Mouse (Mus musculus): ENCODE data around the gene Pianp. TPM values are rescaled to one million over a fixed set of nuclear protein-coding genes. Genes with fewer than 3 reads are reported as not detected.

The Pianp gene
- polyA plus RNA-seq, 1 experiment from 2014 or later = 67.4 TPM

- Histone ChIP-seq H3K27me3 (replicated peaks; ENCODE audit: control insufficient read depth, insufficient read depth, low read length) (no peaks in the 10 kb centered on the region), H3K9me3 (ENCODE audit: control insufficient read depth, low read length) (no peaks in the 10 kb centered on the region), H3K9ac (ENCODE audit: low read depth, low read length) (peak overlapping the region; percentile 89), H3K4me1 (ENCODE audit: control insufficient read depth, insufficient read depth, low read depth, low read length) (peaks cover 14% of the 10 kb centered on the region), H3K4me3 (ENCODE audit: low read length) (peak overlapping the region; percentile 58), H3K4me2 (ENCODE audit: low read length) (peak overlapping the region; percentile 96), H3K27ac (ENCODE audit: low read depth, low read length) (peak overlapping the region; percentile 92), H3K36me3 (ENCODE audit: control insufficient read depth, insufficient read depth, low read length) (peaks cover 2% of the 10 kb centered on the region; the same call in 1 of the 2 replicates)
- 14% methylated on average over 15 of the region's 15 CpGs for whole genome bisulfite sequencing
- ATAC-seq = 0 out of 2 replicates have a peak, but pooled peaks have one; percentile 1
These were observed 30.7 kb upstream of the Pianp start for GRCm38 (mm10) chr6:124965747-124966146.

GRCm38 (mm10) chr6:124966466-124967118 is 29.9 kb upstream of the Pianp start:
- ATAC-seq = no peak
- WGBS = 97% methylated on average over 7 of the region's 7 CpGs
- H3K36me3 ChIP-seq (ENCODE audit: control insufficient read depth, insufficient read depth, low read length) = no peaks in the 10 kb centered on the region; the same call in 1 of the 2 replicates
- H3K9me3 ChIP-seq (ENCODE audit: control insufficient read depth, low read length) = no peaks in the 10 kb centered on the region
- H3K4me3 ChIP-seq (ENCODE audit: low read length) = peak overlapping the region; percentile 58; the same call in 1 of the 2 replicates
- H3K4me1 ChIP-seq (ENCODE audit: control insufficient read depth, insufficient read depth, low read depth, low read length) = peaks cover 14% of the 10 kb centered on the region
- H3K27me3 ChIP-seq (replicated peaks; ENCODE audit: control insufficient read depth, insufficient read depth, low read length) = no peaks in the 10 kb centered on the region
- peak overlapping the region; percentile 96 for H3K4me2 ChIP-seq (ENCODE audit: low read length)
- no peak overlapping the region for H3K9ac ChIP-seq (ENCODE audit: low read depth, low read length)
- no peak overlapping the region for H3K27ac ChIP-seq (ENCODE audit: low read depth, low read length)

- no peaks in the 10 kb centered on the region for H3K27me3 ChIP-seq (replicated peaks; ENCODE audit: control insufficient read depth, insufficient read depth, low read length)
- no peak overlapping the region for H3K4me3 ChIP-seq (ENCODE audit: low read length)
- H3K27ac ChIP-seq (ENCODE audit: low read depth, low read length) = no peak overlapping the region
- no peak overlapping the region for H3K4me2 ChIP-seq (ENCODE audit: low read length)
- no peak for ATAC-seq
- H3K9ac ChIP-seq (ENCODE audit: low read depth, low read length) = no peak overlapping the region
- no peaks in the 10 kb centered on the region for H3K9me3 ChIP-seq (ENCODE audit: control insufficient read depth, low read length)
- WGBS = 74% methylated on average over 4 of the region's 4 CpGs
- H3K36me3 ChIP-seq (ENCODE audit: control insufficient read depth, insufficient read depth, low read length) = no peaks in the 10 kb centered on the region
- peaks cover 14% of the 10 kb centered on the region for H3K4me1 ChIP-seq (ENCODE audit: control insufficient read depth, insufficient read depth, low read depth, low read length)
These were observed 28.7 kb upstream of the Pianp start for GRCm38 (mm10) chr6:124967766-124968165.

DNA sequence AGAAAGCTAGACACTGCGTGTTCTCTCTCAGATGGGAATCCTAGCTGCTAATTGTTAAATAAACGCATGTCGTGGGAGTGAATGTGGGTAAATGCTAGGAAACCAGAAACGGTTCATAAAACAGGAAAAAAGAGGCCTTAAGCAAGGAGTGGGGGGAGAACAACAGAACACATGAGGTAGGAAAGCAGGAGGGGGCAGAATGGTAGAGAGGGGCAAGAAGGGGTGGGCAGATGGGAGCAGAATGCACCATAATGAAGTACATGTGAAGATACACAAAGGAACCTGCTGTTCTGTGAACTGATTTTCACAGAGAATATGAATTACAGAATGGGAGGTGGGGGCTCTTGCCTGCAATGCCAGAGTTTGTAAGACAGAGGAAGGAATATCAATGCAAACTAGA is 4.3 kb upstream of the Pianp start:
- Histone ChIP-seq H3K27ac (ENCODE audit: low read depth, low read length) (no peak overlapping the region; the same call in 1 of the 2 replicates), H3K4me3 (ENCODE audit: low read length) (no peak overlapping the region), H3K4me2 (ENCODE audit: low read length) (no peak overlapping the region), H3K9ac (ENCODE audit: low read depth, low read length) (no peak overlapping the region), H3K27me3 (replicated peaks; ENCODE audit: control insufficient read depth, insufficient read depth, low read length) (no peaks in the 10 kb centered on the region), H3K36me3 (ENCODE audit: control insufficient read depth, insufficient read depth, low read length) (no peaks in the 10 kb centered on the region), H3K9me3 (ENCODE audit: control insufficient read depth, low read length) (peaks cover 4% of the 10 kb centered on the region; the same call in 1 of the 2 replicates), H3K4me1 (ENCODE audit: control insufficient read depth, insufficient read depth, low read depth, low read length) (peaks cover 4% of the 10 kb centered on the region)
- no peak for ATAC-seq
- 64% methylated on average over 4 of the region's 4 CpGs for WGBS

GRCm38 (mm10) chr6:124993365-124993764 is 3.1 kb upstream of the Pianp start:
- Histone ChIP-seq H3K9me3 (ENCODE audit: control insufficient read depth, low read length) (peaks cover 4% of the 10 kb centered on the region; the same call in 1 of the 2 replicates), H3K4me3 (ENCODE audit: low read length) (no peak overlapping the region), H3K4me2 (ENCODE audit: low read length) (no peak overlapping the region), H3K36me3 (ENCODE audit: control insufficient read depth, insufficient read depth, low read length) (no peaks in the 10 kb centered on the region), H3K27ac (ENCODE audit: low read depth, low read length) (no peak overlapping the region), H3K9ac (ENCODE audit: low read depth, low read length) (no peak overlapping the region), H3K4me1 (ENCODE audit: control insufficient read depth, insufficient read depth, low read depth, low read length) (peaks cover 10% of the 10 kb centered on the region), H3K27me3 (replicated peaks; ENCODE audit: control insufficient read depth, insufficient read depth, low read length) (no peaks in the 10 kb centered on the region)
- 83% methylated on average over 9 of the region's 9 CpGs for WGBS
- ATAC-seq = no peak

DNA sequence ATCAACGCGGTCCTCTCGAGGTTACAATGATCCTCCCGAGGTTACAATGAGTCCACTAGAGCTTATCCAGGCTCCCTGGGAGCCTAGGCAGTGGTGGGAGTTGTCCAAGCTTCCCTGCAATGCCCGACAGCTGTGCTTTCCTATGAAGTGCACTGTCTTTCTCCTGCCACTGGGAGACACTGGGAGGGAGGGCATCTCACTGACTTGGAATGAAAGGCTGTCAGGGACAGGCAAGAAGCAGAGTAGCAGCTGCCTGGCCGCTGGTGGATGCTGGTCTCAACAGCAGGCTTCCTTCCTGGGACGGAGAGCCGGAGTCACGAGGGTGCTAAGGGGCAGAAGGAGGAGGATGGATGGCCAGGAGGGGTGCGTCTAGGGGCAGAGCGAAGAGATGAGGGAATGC is 2.6 kb upstream of the Pianp start:
- peaks cover 4% of the 10 kb centered on the region for H3K27me3 ChIP-seq (replicated peaks; ENCODE audit: control insufficient read depth, insufficient read depth, low read length)
- H3K9me3 ChIP-seq (ENCODE audit: control insufficient read depth, low read length) = peaks cover 4% of the 10 kb centered on the region; the same call in 1 of the 2 replicates
- H3K4me2 ChIP-seq (ENCODE audit: low read length) = peak overlapping the region; percentile 43
- H3K4me3 ChIP-seq (ENCODE audit: low read length) = peak overlapping the region; percentile 28
- peak overlapping the region; percentile 55 for H3K9ac ChIP-seq (ENCODE audit: low read depth, low read length)
- no peak for ATAC-seq
- peaks cover 15% of the 10 kb centered on the region for H3K4me1 ChIP-seq (ENCODE audit: control insufficient read depth, insufficient read depth, low read depth, low read length)
- H3K36me3 ChIP-seq (ENCODE audit: control insufficient read depth, insufficient read depth, low read length) = no peaks in the 10 kb centered on the region
- WGBS = 17% methylated on average over 11 of the region's 11 CpGs
- H3K27ac ChIP-seq (ENCODE audit: low read depth, low read length) = no peak overlapping the region

DNA sequence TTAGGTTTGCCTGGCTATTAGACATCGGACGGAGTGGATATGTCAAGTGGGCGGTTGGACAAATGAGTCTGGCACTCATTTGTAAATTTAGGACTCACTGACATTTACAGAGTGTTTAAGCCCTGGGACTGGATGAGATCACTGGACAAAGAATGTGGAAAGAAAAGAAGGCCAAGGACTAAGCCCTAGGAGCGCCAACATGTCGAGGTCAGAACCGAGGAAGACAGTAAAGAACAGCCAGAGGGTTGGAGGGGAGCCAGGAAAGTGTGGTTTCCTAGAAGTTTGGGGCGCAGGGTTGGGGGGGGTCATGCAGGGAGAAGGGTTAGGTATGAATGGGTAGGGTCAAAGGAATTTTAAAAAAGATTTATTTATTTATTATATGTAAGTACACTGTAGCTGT is 1.2 kb upstream of the Pianp start:
- H3K9ac ChIP-seq (ENCODE audit: low read depth, low read length) = no peak overlapping the region
- no peak for ATAC-seq
- H3K27me3 ChIP-seq (replicated peaks; ENCODE audit: control insufficient read depth, insufficient read depth, low read length) = peaks cover 10% of the 10 kb centered on the region
- no peak overlapping the region for H3K27ac ChIP-seq (ENCODE audit: low read depth, low read length)
- peaks cover 7% of the 10 kb centered on the region for H3K36me3 ChIP-seq (ENCODE audit: control insufficient read depth, insufficient read depth, low read length)
- WGBS = 83% methylated on average over 7 of the region's 7 CpGs
- peaks cover 16% of the 10 kb centered on the region for H3K4me1 ChIP-seq (ENCODE audit: control insufficient read depth, insufficient read depth, low read depth, low read length)
- H3K9me3 ChIP-seq (ENCODE audit: control insufficient read depth, low read length) = no peaks in the 10 kb centered on the region
- no peak overlapping the region for H3K4me2 ChIP-seq (ENCODE audit: low read length)
- H3K4me3 ChIP-seq (ENCODE audit: low read length) = no peak overlapping the region

DNA sequence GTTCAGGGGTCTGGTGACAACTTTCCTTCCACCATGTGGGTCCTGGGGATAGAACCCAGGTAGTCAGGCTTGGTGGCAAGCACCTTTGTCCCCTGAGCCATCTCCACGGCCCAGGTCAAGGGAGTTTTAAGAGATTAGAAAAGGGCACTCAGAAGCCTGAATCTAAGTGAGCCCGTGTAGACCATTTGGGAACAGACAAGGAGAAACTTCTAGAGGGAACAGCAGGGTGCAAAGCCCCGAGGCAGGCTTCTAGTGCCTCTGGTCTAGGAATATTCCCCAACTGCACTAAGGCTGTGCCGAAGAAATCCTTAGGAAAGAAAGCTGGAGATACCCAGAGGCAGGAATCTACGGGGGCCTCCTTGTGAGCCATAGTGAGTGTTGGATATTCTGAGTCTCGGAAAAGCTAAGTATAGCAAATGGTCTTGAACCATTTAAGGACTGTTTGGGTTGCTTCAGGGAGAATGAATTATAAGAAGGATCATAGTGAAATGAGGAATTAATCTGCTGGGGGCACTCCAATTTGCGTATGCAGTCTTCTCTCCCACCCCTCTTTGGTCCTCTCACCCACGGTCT is 577 bp upstream of the Pianp start:
- WGBS = 42% methylated on average over 8 of the region's 8 CpGs
- Histone ChIP-seq H3K4me3 (ENCODE audit: low read length) (peak overlapping the region; percentile 77), H3K9ac (ENCODE audit: low read depth, low read length) (peak overlapping the region; percentile 90), H3K4me1 (ENCODE audit: control insufficient read depth, insufficient read depth, low read depth, low read length) (peaks cover 16% of the 10 kb centered on the region), H3K9me3 (ENCODE audit: control insufficient read depth, low read length) (no peaks in the 10 kb centered on the region), H3K4me2 (ENCODE audit: low read length) (peak overlapping the region; percentile 80), H3K27ac (ENCODE audit: low read depth, low read length) (peak overlapping the region; percentile 87), H3K36me3 (ENCODE audit: control insufficient read depth, insufficient read depth, low read length) (peaks cover 7% of the 10 kb centered on the region), H3K27me3 (replicated peaks; ENCODE audit: control insufficient read depth, insufficient read depth, low read length) (peaks cover 14% of the 10 kb centered on the region)
- no peak for ATAC-seq

- Histone ChIP-seq H3K4me1 (ENCODE audit: control insufficient read depth, insufficient read depth, low read depth, low read length) (peaks cover 16% of the 10 kb centered on the region), H3K27ac (ENCODE audit: low read depth, low read length) (peak overlapping the region; percentile 87; the same call in 1 of the 2 replicates), H3K9ac (ENCODE audit: low read depth, low read length) (peak overlapping the region; percentile 90), H3K4me2 (ENCODE audit: low read length) (peak overlapping the region; percentile 80), H3K36me3 (ENCODE audit: control insufficient read depth, insufficient read depth, low read length) (peaks cover 14% of the 10 kb centered on the region), H3K27me3 (replicated peaks; ENCODE audit: control insufficient read depth, insufficient read depth, low read length) (peaks cover 14% of the 10 kb centered on the region), H3K9me3 (ENCODE audit: control insufficient read depth, low read length) (no peaks in the 10 kb centered on the region), H3K4me3 (ENCODE audit: low read length) (peak overlapping the region; percentile 77)
- 6% methylated on average over 8 of the region's 8 CpGs for WGBS
- no peak for ATAC-seq
These were observed 1.6 kb downstream of the Pianp start for GRCm38 (mm10) chr6:124998066-124998465.
